Mouse (Mus musculus) lung, adult 18-20 months (tissue): ENCODE results near the gene Mamld1.
"Not testable (repeated sequence)": the region's sequence is repeated elsewhere in the genome, so short reads cannot be mapped to it uniquely, and the experiment has no call there.

ENCODE experiments used
- DNase-seq, 2 experiments: peaks; one replicate each; pipeline ENCODE4 v3.0.0; 2022; ENCODE audit warnings: mixed read lengths in 2 of 2

The Mamld1 gene

GRCm38 (mm10) chrX:71049864-71050576 is at the start of gene Mamld1:
Gene Mamld1 (plus strand): TSS chrX:71050256.
- DNase-seq: peak; percentile 73 to 79

DNA sequence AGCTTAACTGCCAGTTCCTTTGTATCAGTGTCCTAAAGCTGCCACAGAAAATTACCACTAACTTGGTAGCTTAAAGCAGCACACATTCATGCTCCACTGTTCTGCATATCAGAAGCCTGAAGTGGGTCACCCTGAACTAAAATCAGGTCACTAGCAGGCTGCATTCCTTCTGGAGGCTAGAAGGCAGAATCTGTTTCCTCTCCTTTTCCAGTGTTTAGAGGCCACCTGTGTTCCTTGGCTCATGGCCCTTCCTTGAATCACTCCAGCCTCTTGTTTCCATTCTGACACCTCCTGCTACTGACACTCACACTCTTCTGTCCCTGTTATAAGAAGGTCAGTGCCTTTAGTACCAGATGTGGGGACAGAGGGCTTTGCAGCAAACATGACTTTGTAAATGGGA is 25.3 kb upstream of the Mamld1 start:
- no peak for DNase-seq

DNA sequence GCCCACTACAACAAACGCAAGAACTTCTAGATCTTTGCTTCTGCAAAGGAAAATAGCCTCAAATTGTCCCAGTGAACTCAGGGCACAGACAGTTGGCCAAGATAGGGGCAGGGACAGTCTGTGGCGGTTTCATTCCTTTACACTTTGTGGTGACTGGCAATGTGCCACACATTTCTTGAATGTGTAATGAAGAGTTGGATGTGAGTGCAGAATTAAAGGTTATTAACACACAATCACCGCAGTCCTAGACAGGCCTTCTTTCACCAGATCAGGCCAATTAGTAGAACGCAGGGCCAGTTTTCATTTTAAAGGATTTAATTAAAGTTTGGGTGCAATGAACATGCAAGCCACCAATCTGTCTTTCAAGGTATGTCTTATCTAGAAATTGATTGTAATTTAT is 22.0 kb upstream of the Mamld1 start:
- DNase-seq: no peak

- not testable (repeated sequence) for DNase-seq
These were observed 21.1 kb upstream of the Mamld1 start for GRCm38 (mm10) chrX:71028976-71029375.

GRCm38 (mm10) chrX:71050677-71051311 is 738 bp downstream of the Mamld1 start:
- no peak for DNase-seq

GRCm38 (mm10) chrX:71051361-71052114 is 1.5 kb downstream of the Mamld1 start:
- DNase-seq: no peak

GRCm38 (mm10) chrX:71052115-71052478 is 2.0 kb downstream of the Mamld1 start:
- peak; percentile 69 to 75 for DNase-seq

DNA sequence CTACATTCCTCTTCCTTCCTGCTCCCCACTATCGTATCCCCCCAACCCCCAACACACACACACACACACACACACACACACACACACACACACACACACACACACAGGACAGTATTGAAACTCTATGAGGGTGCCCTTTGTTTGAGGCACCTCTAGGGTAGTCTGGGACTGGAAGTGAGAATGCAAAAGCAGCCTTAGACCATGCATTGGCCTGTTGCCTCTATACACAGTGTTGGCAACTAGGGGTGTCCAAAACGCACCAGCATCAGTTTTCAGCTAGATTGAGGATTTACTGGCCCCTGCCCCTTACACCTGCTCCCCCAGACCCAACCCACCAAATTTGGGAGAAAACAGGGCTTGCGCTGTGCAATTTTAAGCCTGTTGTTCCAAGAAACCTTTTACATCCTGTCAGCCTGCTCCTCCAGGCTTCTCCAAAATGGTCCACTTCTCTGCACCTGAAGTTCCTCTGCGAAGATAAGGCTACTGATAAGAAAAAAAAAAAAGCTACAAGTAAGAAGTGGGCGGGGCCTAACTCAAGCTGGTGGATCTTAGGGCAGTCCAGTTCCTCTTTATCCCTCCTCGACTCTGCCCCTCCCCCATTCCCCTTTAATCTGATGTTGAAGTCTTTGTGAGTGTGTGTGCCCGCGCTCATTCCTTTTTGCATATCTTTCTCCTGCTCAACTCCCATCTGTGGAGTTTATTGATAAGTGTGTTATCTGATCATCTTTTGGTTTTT is 2.6 kb downstream of the Mamld1 start:
- DNase-seq: peak in 1 of 2 experiments; percentile 7

DNA sequence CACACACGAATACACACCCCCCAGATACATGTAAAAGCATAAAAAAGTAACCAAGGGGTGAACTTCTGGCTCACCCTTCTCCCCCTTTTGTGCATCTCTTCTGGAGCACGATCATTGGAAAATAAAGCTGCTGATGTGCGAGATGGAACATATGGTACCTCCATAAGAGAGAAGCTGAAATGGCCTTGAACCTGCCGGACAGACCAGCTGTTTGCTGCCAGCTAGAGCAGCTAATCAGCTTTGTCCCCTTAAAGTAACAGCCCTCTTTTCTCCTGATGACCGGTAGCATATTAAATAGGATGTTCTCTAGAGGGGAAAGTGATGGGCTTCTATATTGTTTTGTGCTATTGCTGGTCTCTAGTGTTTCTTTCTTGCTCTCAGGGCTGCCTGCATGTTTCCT is 3.2 kb downstream of the Mamld1 start:
- DNase-seq: no peak

DNA sequence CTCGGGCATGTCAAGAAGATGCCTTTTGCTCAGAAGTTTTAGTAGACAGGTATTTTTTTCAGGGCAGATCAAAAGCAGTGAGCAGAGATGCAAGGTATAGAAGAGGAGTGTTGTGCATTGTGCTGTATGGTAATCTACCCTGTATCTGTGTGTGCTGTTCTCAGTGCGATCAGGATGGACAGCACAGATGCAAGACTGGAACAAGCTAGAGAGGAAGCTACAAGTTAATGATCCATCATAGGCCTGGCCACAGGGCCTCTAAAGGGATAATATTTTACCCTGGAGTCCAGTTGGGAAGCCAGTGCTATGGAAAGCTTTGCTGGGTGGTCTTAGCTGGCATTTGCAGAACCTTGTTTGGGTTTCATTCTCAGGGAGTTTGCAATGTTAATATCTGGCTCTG is 6.9 kb downstream of the Mamld1 start:
- DNase-seq: no peak

DNA sequence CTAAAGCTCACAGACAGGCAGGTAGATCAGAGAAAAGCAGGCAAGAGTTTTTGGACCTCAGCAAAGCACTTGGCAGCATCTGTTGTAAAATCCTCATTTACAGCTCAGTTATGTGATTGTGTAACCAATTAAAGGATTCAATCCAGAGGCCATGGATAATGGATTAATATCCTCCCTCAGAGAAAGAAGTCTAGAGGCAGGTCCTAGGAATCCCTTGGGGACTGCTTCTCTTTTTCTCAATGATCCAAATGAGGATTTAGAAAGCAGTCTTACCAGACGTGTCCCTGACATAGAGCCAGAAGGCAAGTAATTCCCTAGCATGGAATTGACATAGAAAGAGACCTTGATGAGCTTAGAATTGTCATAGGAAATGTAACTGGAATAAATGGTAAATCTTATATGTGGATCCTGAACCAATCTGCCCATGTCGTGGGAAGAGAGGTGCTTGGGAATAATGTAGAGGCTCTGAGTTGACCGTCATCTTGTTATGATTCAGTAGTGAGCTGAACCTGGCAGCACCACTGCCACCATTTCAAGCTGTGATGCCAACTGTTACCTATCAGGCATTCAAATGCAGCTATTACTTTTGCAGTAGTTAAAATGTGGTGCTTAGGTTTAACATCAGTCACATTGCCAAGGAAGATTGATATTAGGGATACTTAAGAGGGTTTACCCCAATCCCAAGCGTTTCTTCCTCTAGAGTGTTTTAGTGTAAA is 35.2 kb downstream of the Mamld1 start:
- no peak for DNase-seq

GRCm38 (mm10) chrX:71087370-71088079 is 37.5 kb downstream of the Mamld1 start:
- DNase-seq: no peak

DNA sequence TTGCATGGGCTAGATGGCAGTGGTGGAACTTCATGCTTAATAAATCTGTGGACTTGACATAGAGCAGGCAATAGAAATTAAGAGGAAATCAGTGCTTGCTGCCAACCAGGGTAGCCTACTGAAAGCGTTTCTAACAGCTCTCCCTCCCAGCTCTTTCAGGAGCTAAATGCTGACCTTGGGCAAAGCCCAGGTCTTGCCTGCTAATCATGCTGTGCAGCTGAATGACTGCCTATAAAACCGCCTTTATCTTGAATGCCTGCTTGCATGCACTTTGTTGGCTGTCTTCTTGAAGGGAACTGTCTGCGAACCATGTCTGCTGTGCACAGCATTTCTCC is 38.0 kb downstream of the Mamld1 start:
- DNase-seq: no peak

- no peak for DNase-seq
These were observed 55.8 kb downstream of the Mamld1 start for GRCm38 (mm10) chrX:71105820-71106219.

GRCm38 (mm10) chrX:71106392-71106791 is 56.3 kb downstream of the Mamld1 start:
- peak in 1 of 2 experiments; percentile 14 for DNase-seq

DNA sequence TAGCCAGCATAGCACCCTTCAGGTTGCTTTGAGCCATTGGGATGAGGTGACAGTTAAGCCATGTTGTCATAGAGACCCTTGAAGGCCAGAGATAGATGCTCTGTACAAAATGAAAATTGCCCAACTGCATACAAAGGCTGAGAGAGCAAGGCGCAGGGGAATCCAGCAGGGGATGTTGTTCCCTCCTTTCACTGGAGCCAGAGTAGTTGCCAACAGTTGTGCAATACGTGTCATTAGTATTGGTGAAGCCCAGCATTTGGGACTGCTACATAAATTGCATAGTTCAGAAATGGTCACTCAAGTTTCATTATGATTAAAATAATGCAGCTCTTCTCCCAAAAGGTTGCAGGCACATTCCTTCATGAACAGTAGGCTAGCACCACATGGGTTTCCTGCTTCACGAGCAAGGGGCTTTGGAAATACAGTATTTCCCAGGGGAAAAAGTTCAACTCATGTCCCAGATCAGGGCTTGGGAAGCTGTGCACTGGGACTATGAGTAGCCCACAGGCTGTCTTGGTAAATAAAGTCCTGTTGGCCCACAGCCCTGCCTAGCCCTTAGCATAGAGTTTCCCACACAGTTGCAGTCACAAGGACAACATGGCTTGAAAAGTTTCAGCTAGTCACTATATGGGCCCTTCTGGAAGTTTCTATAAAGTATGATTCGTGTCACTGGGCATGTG is 58.1 kb downstream of the Mamld1 start:
- DNase-seq: peak in 1 of 2 experiments; percentile 12

GRCm38 (mm10) chrX:71110333-71110732 is 60.3 kb downstream of the Mamld1 start:
- no peak for DNase-seq

DNA sequence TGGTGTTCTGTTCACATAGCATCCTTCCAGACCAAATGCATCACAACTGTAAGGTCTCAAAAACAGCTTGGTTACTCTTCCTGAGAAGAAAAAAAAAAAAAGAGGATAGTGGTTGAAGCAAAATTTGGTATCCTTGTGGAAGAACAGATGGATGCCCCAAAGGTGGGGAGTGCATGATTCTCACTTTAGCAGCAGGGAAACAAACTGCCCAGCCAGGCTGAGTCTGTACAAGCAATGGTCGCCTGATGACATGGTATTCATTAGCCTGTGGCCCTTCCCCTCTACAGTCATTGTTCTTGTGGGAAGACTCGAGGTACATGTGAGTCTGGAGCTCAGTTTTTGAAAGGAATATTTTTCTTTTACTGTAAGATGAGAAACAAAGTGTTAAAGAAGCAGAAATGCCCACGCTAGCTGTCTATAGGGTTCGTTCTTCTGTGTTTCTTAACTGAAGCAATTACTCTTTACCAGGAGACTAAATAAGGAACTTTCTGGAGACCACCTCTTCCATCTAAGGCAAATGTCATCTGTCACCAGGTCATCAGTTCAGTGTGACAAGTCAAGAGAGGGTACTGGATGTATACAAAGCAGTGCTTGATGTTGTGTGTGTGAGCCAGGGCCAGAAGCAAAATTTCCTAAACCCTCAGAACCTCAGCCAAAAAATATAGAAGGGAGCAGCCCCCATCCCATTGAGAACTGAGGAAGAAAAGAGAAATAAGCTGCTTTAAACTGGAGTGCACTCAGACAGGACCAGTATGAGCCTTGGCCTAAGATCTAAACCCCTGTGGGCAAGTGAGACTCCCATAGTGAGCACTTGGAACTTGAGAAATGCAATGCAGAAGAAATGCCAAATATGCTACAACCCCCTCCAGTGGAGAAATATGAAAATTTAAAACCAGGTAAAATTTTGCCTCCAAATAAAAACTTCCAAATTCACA is 72.6 kb downstream of the Mamld1 start:
- no peak for DNase-seq

GRCm38 (mm10) chrX:71125013-71125412 is 75.0 kb downstream of the Mamld1 start:
- no peak for DNase-seq

GRCm38 (mm10) chrX:71131464-71131863 is 81.4 kb downstream of the Mamld1 start:
- DNase-seq: peak; percentile 11 to 38
